Mouse (Mus musculus) thymus, adult 2 months (tissue): ENCODE data around the gene Fancb.

Experiments
- CTCF ChIP-seq: fragments of 200-500 bp; IDR thresholded peaks from 2 replicates; pipeline ENCODE4 v1.5.1; 2012; ENCODE audit warnings: mild to moderate bottlenecking, control low read depth, low read length, moderate library complexity, borderline replicate concordance; ENCODE audit not compliant: control insufficient read depth, poor library complexity, insufficient read depth; ENCODE audit errors: extremely low read depth
- POLR2A ChIP-seq: fragments of 200-500 bp; IDR thresholded peaks from 2 replicates; pipeline ENCODE4 v1.6.1; 2012; ENCODE audit warnings: mild to moderate bottlenecking, low read length, control low read depth, moderate library complexity; ENCODE audit not compliant: control insufficient read depth, poor library complexity, insufficient read depth; ENCODE audit errors: extremely low read depth

DNA sequence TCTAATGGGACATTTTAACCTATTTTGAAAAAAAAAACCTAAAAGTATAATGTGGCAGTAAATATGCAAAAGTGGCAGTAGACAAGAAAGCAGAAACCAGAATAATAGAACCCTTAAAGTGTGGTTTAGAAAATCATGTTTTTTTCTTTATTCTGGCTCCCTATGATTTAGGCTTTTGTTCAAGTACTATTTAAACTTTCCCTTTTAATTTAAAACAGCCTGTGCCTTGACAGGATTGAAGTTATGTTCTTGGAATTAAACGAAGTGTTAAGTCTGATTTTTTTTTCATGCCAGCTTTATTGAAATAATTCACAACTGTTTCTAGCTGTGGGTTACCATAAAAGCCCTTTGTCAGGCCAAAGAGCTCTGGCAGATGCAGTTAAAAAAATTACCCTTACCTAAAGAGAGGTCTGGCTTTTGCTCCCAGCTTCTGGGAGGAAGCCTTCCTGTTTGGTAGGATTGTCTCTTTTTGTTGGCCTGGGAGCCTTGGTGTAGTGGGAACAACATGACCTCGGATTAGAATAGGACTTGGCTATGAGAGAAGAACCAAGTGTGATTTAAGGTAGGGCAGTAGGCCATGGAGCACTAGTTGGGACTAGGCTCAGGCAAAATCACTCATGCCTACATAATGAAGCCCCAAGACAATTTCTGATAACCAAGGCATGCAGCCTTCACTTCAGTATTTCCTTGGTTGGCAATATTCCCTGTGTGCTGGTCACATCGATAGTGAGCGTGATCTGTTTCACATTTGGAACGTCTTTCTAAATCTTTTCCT, 27.6 kb upstream of the Fancb start:
- TF ChIP-seq POLR2A = no peak
- no peak for TF ChIP-seq CTCF
